Mouse (Mus musculus) myocyte (in vitro differentiated cells): ENCODE data around the gene Pccb.

Experiments used
- CEBPB ChIP-seq: IDR thresholded peaks from 2 replicates; pipeline ENCODE4 v1.6.1; 2011; ENCODE audit warnings: mild to moderate bottlenecking, moderate library complexity; ENCODE audit not compliant: poor library complexity, insufficient read depth, severe bottlenecking
- E2F4 ChIP-seq: IDR thresholded peaks from one replicate; pipeline ENCODE4 v1.6.1; 2011; ENCODE audit warnings: mild to moderate bottlenecking, control low read depth, moderate library complexity; ENCODE audit not compliant: insufficient read depth
- MYOD1 ChIP-seq, 3 experiments: IDR thresholded peaks; one replicate each; pipeline ENCODE4 v1.6.1; 2011; ENCODE audit warnings: control low read depth in 2 of 3, low read depth in 2 of 3, mild to moderate bottlenecking in 2 of 3, moderate library complexity in 1 of 3; ENCODE audit not compliant: insufficient read length in 2 of 3, control insufficient read depth in 1 of 3
- POLR2A ChIP-seq: IDR thresholded peaks from one replicate; pipeline ENCODE4 v1.6.1; 2011; ENCODE audit warnings: low read depth, mild to moderate bottlenecking, control low read depth, moderate library complexity; ENCODE audit not compliant: insufficient read length
- POLR2AphosphoS2 ChIP-seq: IDR thresholded peaks from one replicate; pipeline ENCODE4 v1.6.1; 2011; ENCODE audit warnings: low read depth, control low read depth; ENCODE audit not compliant: insufficient read length
- TCF12 ChIP-seq: IDR thresholded peaks from one replicate; pipeline ENCODE4 v1.6.1; 2011; ENCODE audit warnings: mild to moderate bottlenecking, control low read depth; ENCODE audit not compliant: poor library complexity, insufficient read depth, severe bottlenecking

DNA sequence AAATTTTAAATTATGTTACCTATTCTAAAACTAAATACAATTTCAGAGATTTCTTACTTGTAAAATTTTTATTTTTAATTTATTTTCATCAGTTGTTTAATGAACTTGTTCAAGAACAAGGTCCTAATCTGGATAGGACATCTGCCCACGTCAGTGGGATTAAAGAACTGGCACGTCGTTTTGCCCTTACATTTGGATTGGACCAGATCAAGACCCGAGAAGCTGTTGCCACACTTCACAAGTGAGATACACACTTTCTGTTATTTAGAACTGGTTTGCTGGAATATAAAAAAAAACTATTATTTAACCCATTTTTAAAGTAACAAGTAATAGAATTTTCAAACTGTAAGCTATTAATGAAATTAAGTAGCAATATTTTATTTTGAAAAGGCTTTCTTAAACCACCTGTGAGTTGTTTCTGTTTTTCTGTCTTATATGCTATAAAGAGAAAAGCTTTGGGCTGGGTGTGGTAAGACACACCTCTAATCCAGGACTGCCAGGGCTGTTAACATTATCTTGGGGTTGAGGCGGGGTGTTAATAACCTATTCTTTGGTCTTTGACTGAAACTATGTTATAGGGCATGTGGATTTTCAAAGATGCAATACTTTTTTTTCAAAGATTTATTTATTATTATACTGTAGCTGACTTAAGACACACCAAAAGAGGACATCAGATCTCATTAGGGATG lies 89.9 kb downstream of the Pccb start:
- TF ChIP-seq TCF12 (no peak), MYOD1 (IDR thresholded peaks at IDR 0.05; ENCODE audit: control insufficient read depth in 1 of 3, insufficient read length in 2 of 3, low read depth in 2 of 3) (no peak), E2F4 (no peak), POLR2A (no peak), POLR2AphosphoS2 (no peak), CEBPB (no peak)
